14 mouse cellular contexts compared by ENCODE assay signal in genomic region chr4:111383101-111383500, GRCm38 (mm10). TPM values are rescaled to one million over a fixed set of nuclear protein-coding genes. Genes with fewer than 3 reads are reported as not detected.
"Had no signal": no experiment of that assay in that cellular context is flagged by ENCODE, and none has a peak within 500 bp of the region (broad histone marks: within the 10 kb centered on the region; RNA-seq: fewer than 3 reads in every experiment).

No protein-coding gene starts in this region.

- H3K27me3 ChIP-seq: intestine, embryonic 15.5 days; limb, embryonic 15.5 days; liver, embryonic 12.5 days; neural tube, embryonic 15.5 days had no signal

- H3K4me1 ChIP-seq: intestine, embryonic 15.5 days; limb, embryonic 15.5 days; liver, embryonic 12.5 days; midbrain, embryonic 10.5 days; neural tube, embryonic 15.5 days had no signal

- H3K36me3 ChIP-seq: intestine, embryonic 15.5 days; limb, embryonic 15.5 days; liver, embryonic 12.5 days; midbrain, embryonic 10.5 days; neural tube, embryonic 15.5 days had no signal

- H3K4me3 ChIP-seq: intestine, embryonic 15.5 days; left cerebral cortex, adult 2 months; limb, embryonic 15.5 days; liver, embryonic 12.5 days; midbrain, embryonic 10.5 days; myocyte; neural tube, embryonic 15.5 days had no signal

- H3K27ac ChIP-seq: intestine, embryonic 15.5 days; left cerebral cortex, adult 2 months; limb, embryonic 15.5 days; liver, embryonic 12.5 days; midbrain, embryonic 10.5 days; neural tube, embryonic 15.5 days had no signal

- DNase-seq: lung, embryonic 14.5 days; lung, postnatal 10 days; lung, postnatal 4 days; midbrain, embryonic 14.5 days; right cerebral cortex, adult 18-20 months; right cerebral cortex, postnatal 25 days had no signal

RNA-seq across cellular contexts. Expression of gene Bend5, which starts 31.7 kb away (rescaled TPM):
- total RNA-seq: megakaryocyte, adult 5-6 weeks had no signal
- polyA plus RNA-seq: myocyte had no signal
